Mouse (Mus musculus): ENCODE results near the gene Raf1.

DNA sequence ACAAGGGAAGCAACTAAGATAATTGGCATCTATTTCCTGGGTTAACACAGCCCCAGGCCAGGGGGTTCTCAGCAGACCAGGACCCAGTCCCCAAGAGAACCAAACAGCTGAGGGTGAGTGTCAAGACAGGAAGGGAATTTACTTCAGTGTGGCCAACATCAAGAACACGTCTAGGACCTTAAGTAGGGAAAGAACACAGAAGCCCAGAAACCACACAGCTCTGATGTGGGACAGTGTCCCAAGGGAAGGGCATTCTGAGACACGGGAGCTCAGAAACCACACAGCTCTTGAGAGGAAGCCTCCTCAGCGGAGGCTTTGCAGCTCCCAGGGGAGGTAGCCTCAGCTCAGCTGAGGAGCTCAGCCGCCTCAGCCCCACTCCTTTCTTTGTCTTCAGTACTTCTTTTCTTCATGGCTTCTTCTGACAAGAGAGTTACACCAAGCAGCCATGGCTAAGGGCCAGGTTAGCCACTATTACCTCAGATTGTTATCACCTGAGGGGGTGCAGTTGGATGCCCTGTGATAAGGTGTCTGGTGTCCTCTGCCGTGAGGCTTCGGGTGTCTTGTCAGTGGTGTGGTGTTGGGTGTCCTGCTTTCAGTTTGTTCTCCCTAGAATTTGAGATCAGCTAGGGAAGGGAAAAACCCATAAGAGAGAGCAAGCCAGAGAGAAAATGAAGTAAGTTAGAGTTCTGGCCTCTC, 92.9 kb downstream of the Raf1 start:
- TF ChIP-seq CTCF (conservative IDR thresholded peaks at IDR 0.05; ENCODE audit: insufficient read depth, insufficient read length, low read depth, low read length), result no peak
- no peak for TF ChIP-seq POLR2A (IDR thresholded peaks at IDR 0.05; ENCODE audit: low read depth, low read length)
